Mouse (Mus musculus) thymus, adult 18-20 months (tissue): Measurements from ENCODE around the gene Zfp472.
"Not testable (repeated sequence)": the region's sequence is repeated elsewhere in the genome, so short reads cannot be mapped to it uniquely, and the experiment has no call there.

ENCODE experiments used
- DNase-seq, 2 experiments: peaks; one replicate each; pipeline ENCODE4 v3.0.0; 2022; ENCODE audit warnings: mixed read lengths in 2 of 2

Zfp472 gene

GRCm38 (mm10) chr17:33020434-33020833 is 54.8 kb downstream of the Zfp472 start:
- DNase-seq = not testable (repeated sequence)
